Mouse (Mus musculus) liver, postnatal 0 days (tissue): Measurements from ENCODE around the gene Zfp597. TPM values are rescaled to one million over a fixed set of nuclear protein-coding genes. Genes with fewer than 3 reads are reported as not detected.

Source experiments
- ATAC-seq: fragments of 200-750 bp; cut with Nextera tagmentation; 2 replicates; pipeline ENCODE4 v1.8.0; 2017; ENCODE audit warnings: mild to moderate bottlenecking, moderate library complexity
- DNase-seq: peaks from one replicate; pipeline ENCODE4 v3.0.0-alpha.2; 2016
- H3K27ac ChIP-seq: fragments of 300-500 bp; sonication (generic); 2 replicates; pipeline ENCODE4 v1.5.1; 2014; ENCODE audit warnings: antibody characterized with exemption, moderate library complexity, mild to moderate bottlenecking, low read depth
- H3K27me3 ChIP-seq: fragments of 300-500 bp; sonication (generic); 2 replicates; pipeline ENCODE4 v1.6.1; 2014; ENCODE audit warnings: low read length, control low read depth, mixed read lengths; ENCODE audit not compliant: insufficient read depth
- H3K36me3 ChIP-seq: fragments of 300-500 bp; sonication (generic); replicated peaks from 2 replicates; pipeline ENCODE4 v1.6.1; 2014; ENCODE audit warnings: mild to moderate bottlenecking, control low read depth, low read length, moderate library complexity, mixed read lengths; ENCODE audit not compliant: insufficient read depth
- H3K4me1 ChIP-seq: fragments of 300-500 bp; sonication (generic); 2 replicates; pipeline ENCODE4 v1.6.1; 2014; ENCODE audit warnings: antibody characterized with exemption, mild to moderate bottlenecking, control low read depth; ENCODE audit not compliant: insufficient read depth
- H3K4me2 ChIP-seq: fragments of 300-500 bp; sonication (generic); 2 replicates; pipeline ENCODE4 v1.6.1; 2014; ENCODE audit warnings: low read depth, mild to moderate bottlenecking, low read length, moderate library complexity, mixed read lengths
- H3K4me3 ChIP-seq: fragments of 300-500 bp; sonication (generic); 2 replicates; pipeline ENCODE4 v1.5.1; 2014; ENCODE audit warnings: low read depth, low read length
- H3K9ac ChIP-seq: fragments of 300-500 bp; sonication (generic); replicated peaks from 2 replicates; pipeline ENCODE4 v1.6.1; 2014; ENCODE audit warnings: mild to moderate bottlenecking, moderate library complexity
- H3K9me3 ChIP-seq: fragments of 300-500 bp; sonication (generic); 2 replicates; pipeline ENCODE4 v1.6.1; 2016; ENCODE audit warnings: mild to moderate bottlenecking, control low read depth, low read length, mixed read lengths
- CTCF ChIP-seq: sonication (generic); IDR thresholded peaks from 2 replicates; pipeline ENCODE4 v1.5.1; 2016; ENCODE audit warnings: antibody characterized with exemption, low read depth
- EP300 ChIP-seq: IDR thresholded peaks from 2 replicates; pipeline ENCODE4 v1.6.1; 2016; ENCODE audit warnings: antibody characterized with exemption, low read depth, mild to moderate bottlenecking
- WGBS: fragments of 180-500 bp; shearing (Covaris S2); extraction: QIAGEN DNeasy Blood & Tissue Kit; methylation state at CpG from one replicate; pipeline ENCODE4 v1.1.7; 2014; ENCODE audit not compliant: insufficient replicate concordance; 5-methylcytosine and 5-hydroxymethylcytosine counted together
- polyA plus RNA-seq: library from polyadenylated mRNA; unstranded; fragments of >200 nt; fragmentation: Nextera tagmentation; extraction: Ambion mirVana; gene quantifications from 2 replicates; pipeline ENCODE4 v1.2.1, GENCODE M21; 2015

Zfp597 gene
- polyA plus RNA-seq, 1 experiment from 2014 or later: 2.7 TPM

- Histone ChIP-seq H3K27me3 (no peaks in the 10 kb centered on the region), H3K27ac (peak overlapping the region; percentile 88; the same call in 1 of the 2 replicates), H3K4me2 (peak overlapping the region; percentile 47), H3K36me3 (peaks cover 52% of the 10 kb centered on the region), H3K9ac (no peak overlapping the region), H3K4me1 (peaks cover 12% of the 10 kb centered on the region), H3K4me3 (no peak overlapping the region), H3K9me3 (no peaks in the 10 kb centered on the region)
- TF ChIP-seq EP300: no peak
- no peak for TF ChIP-seq CTCF
- 68% methylated on average over 6 of the region's 6 CpGs for WGBS
- DNase-seq (no peak), ATAC-seq (no peak)
Measured at GRCm38 (mm10) chr16:3896046-3896445, 11.7 kb upstream of the Zfp597 start.

- Histone ChIP-seq H3K9me3 (no peaks in the 10 kb centered on the region), H3K36me3 (peaks cover 45% of the 10 kb centered on the region), H3K4me1 (peaks cover 12% of the 10 kb centered on the region), H3K9ac (peak overlapping the region; percentile 7; the same call in 1 of the 2 replicates), H3K4me2 (peak overlapping the region; percentile 47), H3K27me3 (no peaks in the 10 kb centered on the region), H3K4me3 (peak overlapping the region; percentile 8), H3K27ac (peak overlapping the region; percentile 88)
- 30% methylated on average over 9 of the region's 9 CpGs for WGBS
- ATAC-seq (peak; percentile 88), DNase-seq (peak; percentile 68)
- TF ChIP-seq EP300 (peak; percentile 61; the same call in 1 of the 2 replicates), CTCF (no peak)
Measured at GRCm38 (mm10) chr16:3895173-3895792, 10.9 kb upstream of the Zfp597 start.

GRCm38 (mm10) chr16:3893739-3894138 lies 9.4 kb upstream of the Zfp597 start:
- ATAC-seq: no peak
- Histone ChIP-seq H3K9me3 (no peaks in the 10 kb centered on the region), H3K4me1 (peaks cover 12% of the 10 kb centered on the region), H3K36me3 (peaks cover 29% of the 10 kb centered on the region), H3K27ac (peak overlapping the region; percentile 88; the same call in 1 of the 2 replicates), H3K4me3 (no peak overlapping the region), H3K27me3 (no peaks in the 10 kb centered on the region), H3K9ac (no peak overlapping the region), H3K4me2 (peak overlapping the region; percentile 47)
- TF ChIP-seq EP300: no peak
- TF ChIP-seq CTCF: no peak
- DNase-seq: no peak
- 55% methylated on average over 3 of the region's 3 CpGs for WGBS

GRCm38 (mm10) chr16:3891621-3892295 lies 7.4 kb upstream of the Zfp597 start:
- Histone ChIP-seq H3K27ac (no peak overlapping the region), H3K27me3 (no peaks in the 10 kb centered on the region), H3K9me3 (no peaks in the 10 kb centered on the region), H3K4me2 (no peak overlapping the region), H3K9ac (no peak overlapping the region), H3K4me1 (peaks cover 19% of the 10 kb centered on the region), H3K36me3 (peaks cover 15% of the 10 kb centered on the region), H3K4me3 (no peak overlapping the region)
- no peak for TF ChIP-seq EP300
- no peak for TF ChIP-seq CTCF
- ATAC-seq: no peak
- WGBS: 89% methylated on average over 14 of the region's 14 CpGs
- no peak for DNase-seq

- WGBS: 5% methylated on average over 10 of the region's 10 CpGs
- Histone ChIP-seq H3K4me3 (peak overlapping the region; percentile 99), H3K4me2 (peak overlapping the region; percentile 97), H3K36me3 (peaks cover 3% of the 10 kb centered on the region), H3K27ac (peak overlapping the region; percentile 95), H3K27me3 (no peaks in the 10 kb centered on the region), H3K9me3 (no peaks in the 10 kb centered on the region), H3K4me1 (peaks cover 19% of the 10 kb centered on the region), H3K9ac (peak overlapping the region; percentile 98)
- peak; percentile 58 for ATAC-seq
- DNase-seq: peak; percentile 54
- TF ChIP-seq EP300: no peak
- no peak for TF ChIP-seq CTCF
Measured at GRCm38 (mm10) chr16:3885065-3885670, 807 bp upstream of the Zfp597 start.

GRCm38 (mm10) chr16:3876346-3876745 lies 8.0 kb downstream of the Zfp597 start:
- no peak overlapping the region for H3K9ac ChIP-seq
- H3K36me3 ChIP-seq: peaks cover 3% of the 10 kb centered on the region; the same call in 1 of the 2 replicates
- H3K27ac ChIP-seq: no peak overlapping the region
- H3K4me1 ChIP-seq: peaks cover 8% of the 10 kb centered on the region
- DNase-seq: no peak
- H3K27me3 ChIP-seq: no peaks in the 10 kb centered on the region
- no peak for ATAC-seq
- no peak overlapping the region for H3K4me3 ChIP-seq
- no peak for TF ChIP-seq EP300
- no peak for TF ChIP-seq CTCF
- WGBS: 86% methylated on average over 4 of the region's 4 CpGs
- H3K4me2 ChIP-seq: no peak overlapping the region
- H3K9me3 ChIP-seq: no peaks in the 10 kb centered on the region
